Mouse (Mus musculus): ENCODE data around the gene Kcnma1.

Gene Kcnma1

DNA sequence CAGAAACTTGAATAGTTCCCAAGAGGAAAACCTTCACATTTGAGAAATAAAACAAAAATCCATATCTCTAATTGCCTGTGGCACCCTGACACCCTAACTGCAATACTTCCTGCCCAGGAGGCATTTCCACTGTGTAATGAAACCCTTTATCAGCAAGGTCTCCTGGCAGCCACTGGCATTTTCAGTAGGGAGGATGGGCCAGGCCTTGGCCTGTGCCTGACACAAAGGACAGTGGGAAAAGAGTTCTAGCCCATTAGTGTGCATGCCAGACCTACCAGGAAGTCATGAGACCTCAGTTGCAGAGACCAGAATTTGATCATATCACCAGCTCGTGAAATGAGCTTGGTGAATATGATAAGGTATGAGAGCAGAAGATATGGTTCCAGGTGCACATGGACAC lies 488.4 kb downstream of the Kcnma1 start:
- no peak for DNase-seq (ENCODE audit: low spot score)

DNA sequence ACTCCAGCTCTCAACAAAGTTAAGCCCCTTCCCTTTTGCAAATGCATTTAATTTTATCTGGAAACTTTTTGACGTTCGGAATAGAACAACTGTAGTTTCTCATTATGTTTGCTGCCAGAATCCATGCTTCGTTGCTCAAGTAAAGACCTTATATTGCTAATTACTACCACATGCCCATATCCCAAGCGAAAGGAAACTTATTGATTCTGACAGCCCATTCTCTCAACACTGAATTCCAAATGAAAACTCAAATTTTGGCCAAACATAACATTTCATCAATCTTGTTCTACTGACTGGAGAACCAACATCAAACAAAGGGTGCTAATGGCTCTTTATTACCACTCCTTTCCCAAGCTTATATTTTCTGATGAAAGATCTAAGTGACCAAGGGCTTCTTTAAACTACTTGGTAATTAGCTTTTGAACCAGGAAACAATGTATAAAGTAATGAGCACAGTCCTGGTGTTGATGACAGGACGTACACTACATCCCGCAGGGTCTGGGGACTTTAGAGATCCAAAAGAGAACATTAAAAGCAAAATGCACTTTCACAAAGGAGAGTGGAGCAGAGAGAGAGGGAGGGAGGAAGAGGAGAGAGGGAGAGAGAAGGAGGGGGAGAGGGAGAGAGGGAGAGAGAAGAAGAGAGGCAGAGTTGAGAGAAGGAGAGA lies 490.3 kb downstream of the Kcnma1 start:
- DNase-seq (ENCODE audit: low spot score): no peak

DNA sequence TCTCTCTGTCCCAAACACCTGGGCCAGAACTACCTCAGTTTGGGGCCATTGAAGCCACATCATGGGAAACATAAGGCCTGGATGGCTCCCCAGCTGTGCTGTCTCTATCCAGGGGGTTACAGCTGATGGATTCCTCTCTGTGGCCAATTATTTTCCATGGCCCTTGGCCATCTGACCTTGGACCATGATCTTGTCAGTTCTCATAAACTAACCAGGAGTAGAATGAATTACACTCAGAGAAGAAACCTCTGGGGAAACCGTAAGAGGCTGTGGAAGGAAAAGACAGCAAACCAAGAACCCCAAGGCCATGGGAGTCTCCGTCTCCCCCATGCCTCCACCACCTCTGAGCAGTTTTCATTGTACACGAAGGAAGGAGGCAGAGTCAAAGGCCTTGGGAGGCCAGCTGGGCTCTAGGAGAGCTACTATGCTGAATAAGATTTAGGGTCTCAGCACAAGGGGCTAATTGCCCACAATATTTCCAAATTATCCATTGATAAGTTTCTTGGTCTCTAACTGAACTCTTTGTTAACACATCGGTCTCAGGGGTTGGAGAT lies 491.6 kb downstream of the Kcnma1 start:
- no peak for DNase-seq (ENCODE audit: low spot score)

DNA sequence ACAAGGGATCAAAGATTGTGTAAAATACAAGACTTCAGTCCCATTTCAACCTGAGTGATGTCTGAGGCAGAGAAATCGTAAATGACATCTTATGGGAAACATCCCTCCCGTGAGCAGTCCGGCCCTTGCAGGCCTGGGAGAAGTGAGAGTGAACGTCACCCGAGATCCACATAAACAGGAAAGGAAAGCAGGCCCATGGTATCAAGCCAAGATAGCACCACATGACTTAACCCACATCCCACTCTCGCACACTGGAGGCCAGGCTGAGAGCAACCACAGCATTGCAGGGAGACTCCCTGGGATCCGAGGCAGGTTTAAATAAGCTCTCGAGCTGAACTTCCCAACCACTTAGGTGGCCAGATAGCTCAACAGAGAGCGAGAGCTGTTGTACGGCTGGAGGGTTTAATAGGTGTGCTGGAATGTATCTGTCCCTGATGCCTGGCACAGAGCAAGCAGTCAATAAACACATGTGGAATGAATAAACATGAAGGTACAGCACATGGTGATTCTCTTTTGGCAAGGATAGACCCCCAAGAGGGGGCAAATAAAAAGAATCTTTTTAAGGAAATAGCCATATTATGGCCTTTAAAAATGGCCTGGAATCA lies 493.1 kb downstream of the Kcnma1 start:
- DNase-seq (ENCODE audit: low spot score): no peak

DNA sequence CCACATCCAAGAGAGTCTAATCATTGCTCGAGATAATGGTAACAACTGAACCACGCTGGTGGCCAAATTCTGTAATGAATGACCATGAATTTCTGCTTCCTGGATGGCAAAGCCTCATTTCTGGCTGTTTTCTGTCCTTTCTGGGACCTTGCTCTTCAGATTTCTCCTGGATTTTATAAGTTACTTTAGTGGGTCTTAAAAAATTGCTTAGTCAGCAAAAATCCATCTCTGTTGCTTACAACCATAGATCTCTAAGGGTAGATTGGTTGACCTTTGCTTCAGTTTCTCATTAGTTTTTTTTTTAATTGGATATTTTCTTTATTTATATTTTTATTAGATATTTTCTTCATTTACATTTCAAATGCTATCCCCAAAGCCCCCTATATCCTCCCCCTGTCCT lies 496.9 kb downstream of the Kcnma1 start:
- no peak for DNase-seq (ENCODE audit: low spot score)

DNA sequence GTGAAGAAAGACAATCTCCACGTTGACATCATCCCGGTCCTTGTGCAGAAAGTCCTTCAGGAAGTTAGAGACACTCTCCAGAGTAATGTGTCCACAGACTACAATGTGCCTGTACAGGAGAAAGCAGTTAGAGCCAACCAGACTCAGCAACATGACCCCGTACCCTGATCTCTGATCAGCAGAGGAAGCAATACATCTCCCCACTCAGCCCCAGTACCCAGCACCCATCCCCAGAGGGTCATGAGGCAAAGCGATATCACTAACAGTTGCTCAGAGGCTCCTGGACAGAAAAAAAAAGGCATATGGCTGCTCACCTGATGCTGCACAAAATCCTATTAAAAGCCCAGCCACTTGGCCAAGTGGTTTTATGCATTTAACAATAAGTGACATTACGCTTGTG lies 504.5 kb downstream of the Kcnma1 start:
- DNase-seq (ENCODE audit: low spot score): no peak

DNA sequence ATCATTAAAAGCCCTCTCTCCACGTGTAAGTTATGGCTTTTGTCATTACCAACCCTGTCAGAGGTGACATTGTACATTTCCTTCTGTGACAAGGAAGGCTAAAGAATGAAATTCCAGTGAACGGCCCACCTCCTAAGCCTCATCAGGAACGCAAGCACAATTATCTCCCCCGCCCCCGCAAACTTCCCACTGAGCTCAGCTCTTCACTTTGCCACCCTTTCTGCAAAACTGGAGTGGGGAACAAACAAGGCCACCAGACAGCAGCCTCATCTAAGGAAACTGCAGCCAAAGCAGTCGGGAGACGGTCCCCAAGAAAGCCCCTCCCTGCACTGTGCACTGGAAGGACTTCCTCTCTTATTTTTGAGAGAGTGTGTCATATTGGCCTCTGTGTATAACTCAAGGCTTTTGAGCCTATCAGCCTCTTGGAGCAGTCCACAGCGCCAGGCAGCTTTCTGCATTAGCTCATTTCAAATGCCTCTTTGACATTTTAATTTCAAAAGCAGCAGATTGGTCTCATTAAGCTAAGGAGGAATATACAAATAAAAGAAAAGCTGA lies 512.0 kb downstream of the Kcnma1 start:
- peak; percentile 6 for DNase-seq (ENCODE audit: low spot score)

DNA sequence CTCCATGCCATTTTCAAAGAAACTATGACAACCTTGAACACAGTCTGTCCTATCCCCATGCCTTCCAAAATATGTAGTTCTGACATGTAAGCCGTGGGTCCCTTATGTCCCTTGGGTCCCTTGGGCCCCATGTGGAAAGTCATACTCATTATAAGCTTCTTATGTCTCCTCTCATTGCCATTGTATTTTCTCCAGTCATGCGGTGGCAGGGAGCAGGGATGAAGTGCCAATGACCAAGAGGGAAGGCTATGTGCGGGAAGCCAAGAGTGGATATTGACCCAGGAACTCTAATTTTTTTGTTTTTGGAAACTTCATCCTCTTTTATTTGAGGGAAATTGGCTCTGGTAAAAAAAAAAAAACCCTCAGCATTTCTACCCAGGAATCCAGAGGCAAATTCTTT lies 517.5 kb downstream of the Kcnma1 start:
- no peak for DNase-seq (ENCODE audit: low spot score)

DNA sequence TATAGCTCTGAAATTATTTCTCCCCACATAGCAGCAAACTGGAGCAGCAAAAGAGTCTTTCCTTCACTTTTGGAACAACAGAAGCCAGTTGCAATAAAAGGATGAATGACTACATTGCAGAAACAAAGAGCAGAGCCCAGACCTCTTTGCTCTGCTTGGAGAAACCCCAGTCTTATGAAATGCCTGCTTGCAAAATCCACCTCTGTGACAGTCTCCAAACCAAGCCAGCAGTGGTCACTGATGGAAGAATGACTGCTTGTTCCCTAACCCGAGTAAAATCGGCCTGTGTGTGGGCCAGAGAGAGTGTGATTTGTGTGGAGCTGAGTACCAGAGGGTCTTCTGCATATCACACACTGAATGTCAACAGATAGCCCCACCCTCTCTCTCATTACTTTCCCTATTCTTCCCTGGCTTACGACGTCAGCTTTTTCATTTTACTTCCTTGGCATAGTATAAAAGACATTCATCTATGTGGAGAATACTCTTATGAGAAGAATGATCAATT lies 518.0 kb downstream of the Kcnma1 start:
- DNase-seq (ENCODE audit: low spot score): no peak

DNA sequence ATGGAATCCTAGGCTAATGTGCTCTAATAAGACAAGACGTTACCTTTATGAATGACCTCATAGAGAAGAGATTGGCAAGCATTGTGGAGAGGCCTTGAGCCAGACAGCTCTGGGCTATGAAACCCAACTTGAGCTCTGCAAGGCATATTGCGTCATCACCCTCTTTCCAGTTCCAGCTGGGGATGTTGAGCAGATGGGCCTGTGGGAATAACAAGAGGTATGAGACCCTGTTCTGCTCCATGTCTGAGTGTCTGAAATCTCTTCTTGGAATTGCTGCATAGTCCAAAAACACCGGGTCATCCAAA lies 519.8 kb downstream of the Kcnma1 start:
- DNase-seq (ENCODE audit: low spot score): peak; percentile 8

DNA sequence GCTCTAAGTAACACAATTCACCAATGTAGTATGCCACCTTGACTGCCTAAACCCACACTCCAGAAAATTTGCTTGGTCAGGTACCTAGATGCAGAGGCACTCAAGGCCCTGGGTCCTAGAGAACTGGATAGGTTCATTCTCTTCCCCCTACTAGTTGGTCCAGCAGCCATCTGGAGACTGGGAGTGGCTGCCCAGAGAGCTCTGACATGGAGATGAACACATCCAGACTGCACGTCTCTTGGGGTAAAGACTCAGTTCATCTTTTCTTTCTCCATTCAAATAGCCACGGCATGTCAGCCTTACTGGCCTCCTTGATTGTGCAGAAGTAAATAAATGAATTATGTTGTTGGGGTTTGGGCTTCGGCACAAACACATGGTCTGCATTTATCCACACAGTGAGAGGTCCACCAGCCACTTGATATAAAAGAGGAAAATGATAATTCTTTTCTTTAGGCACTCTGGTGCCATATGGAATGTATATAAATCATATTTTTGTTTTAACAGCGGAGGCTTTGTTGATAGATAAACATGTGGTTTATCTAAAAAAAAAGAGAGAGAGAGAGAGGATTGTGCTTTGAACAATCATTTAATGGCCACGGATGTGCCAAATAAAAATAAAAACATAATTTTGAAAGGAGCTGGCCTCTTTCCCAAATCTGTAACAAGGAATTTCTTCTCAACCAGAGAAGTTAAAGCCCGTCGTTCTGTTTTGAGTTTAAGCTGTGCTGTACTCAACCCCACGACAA lies 520.4 kb downstream of the Kcnma1 start:
- DNase-seq (ENCODE audit: low spot score): no peak

DNA sequence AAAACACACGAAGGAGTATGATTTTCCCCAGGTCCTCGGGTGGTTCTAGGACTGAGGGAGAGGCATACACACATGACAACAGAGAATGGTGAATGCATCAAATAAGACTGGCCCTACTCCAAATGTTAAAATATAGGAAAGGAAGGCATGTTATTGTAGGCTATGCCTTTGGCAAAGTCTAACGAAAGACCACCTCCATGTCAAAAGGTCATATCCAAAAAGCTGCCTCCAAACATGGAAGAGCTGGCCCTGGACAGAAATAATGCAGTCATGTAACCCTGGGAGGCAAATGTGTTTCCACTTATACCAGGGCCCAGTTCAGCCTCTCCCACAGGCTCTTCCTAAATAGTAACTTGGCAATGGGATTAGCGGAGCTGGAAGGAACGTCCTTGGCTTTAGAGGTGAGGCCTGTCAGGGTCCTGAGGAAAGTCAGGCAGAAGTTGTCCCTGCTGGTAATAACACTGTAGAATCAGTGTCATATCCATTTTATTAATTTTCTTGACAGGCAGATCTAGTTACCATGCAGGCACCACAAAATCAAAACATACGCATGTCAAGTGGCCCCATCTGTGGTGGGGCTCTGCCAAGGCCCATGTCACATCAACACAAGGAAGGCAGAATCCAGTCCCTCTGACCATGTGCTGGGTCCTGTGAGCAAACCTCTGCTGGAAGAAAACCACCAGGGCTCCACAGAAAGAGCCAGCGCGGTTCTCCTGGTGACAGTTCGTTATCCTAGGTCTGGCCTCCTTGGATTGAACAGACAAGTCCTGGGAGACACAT lies 521.5 kb downstream of the Kcnma1 start:
- no peak for DNase-seq (ENCODE audit: low spot score)

DNA sequence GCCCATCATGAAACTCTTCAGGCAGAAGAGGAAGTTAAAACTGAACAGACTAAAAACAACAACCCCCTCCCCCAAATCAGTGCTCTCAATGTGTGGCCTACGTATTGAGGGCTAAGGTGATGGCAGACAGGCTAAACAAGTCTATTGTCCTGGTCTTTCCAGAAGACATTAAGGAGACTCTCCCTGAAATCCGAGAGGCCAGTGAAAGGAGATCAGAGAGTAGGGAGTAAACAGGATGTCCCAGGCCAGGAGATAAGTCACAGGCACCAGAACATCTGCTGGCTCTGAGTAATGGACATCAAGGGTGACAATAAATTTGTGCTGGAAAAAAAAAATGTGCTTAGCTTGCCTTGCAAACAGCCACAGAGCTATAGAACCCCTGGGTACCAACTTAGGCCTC lies 522.9 kb downstream of the Kcnma1 start:
- DNase-seq (ENCODE audit: low spot score): no peak

DNA sequence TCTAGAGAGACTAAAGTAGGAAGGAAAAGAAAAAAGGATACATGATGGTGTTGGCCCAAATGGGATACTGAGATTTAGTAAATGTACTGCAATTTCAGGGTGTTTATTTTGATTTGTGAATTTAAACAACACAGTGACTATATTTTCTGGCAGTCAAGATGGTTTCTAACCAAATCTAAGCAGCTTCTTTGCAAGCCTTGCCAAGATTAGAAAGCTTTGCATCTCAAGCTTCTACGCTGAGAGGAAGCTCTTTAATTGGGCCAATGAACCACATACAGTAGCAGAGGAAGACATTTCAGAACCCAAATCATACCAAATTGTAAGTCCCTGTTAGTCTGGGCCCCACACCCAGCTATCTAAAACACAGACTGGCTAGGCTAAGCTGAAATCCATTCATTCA lies 527.6 kb downstream of the Kcnma1 start:
- DNase-seq (ENCODE audit: low spot score): no peak

DNA sequence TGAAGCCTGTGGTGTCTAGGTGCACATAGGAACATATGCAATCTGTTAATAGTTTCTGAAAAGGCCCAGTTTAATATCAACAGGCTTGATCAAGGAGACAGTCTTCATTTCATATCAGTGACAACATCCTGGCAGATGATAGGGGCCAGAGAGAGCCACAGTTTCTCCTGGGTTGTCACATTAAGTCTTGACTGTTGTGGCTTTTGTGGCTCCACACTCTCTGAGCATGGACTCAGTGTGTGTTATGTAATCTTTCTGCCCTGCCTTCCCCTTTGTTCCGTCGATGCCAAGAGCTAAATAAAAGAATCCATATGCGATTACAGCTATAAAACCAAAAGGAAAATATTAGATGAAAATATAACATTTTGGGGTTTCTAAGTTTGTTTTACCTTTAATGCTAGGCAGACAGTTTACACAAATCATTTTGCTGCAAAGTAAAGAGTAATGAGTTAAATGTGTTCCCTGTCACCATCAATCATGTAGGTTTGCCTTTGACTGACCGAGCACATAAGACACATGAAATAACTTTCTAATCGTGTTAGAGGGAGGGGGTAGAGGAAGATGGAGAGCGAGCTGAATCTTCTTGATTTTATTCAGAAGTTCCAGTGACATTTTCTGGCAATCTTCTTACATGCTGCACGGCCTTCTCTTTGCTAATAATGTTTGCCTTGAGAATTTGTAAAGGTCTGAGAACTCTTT lies 528.3 kb downstream of the Kcnma1 start:
- DNase-seq (ENCODE audit: low spot score): no peak

DNA sequence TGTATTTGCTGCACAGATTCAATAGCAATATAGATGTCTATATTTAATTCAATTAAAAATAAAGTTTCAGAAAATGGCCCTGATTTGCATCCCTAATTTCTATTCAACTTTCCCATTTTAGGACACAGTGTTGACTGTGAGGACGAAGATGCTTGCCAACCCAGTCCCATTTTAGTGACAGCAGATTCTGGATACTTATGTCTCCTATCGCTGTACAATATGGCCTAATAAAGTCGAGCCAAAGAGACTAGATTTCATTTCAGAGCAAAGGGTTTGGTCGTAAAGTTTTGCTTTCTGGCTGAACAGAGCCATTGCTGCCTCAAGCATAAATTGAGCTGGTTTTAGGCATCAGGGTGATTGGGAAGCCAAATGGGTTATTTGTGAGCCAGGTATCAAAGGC lies 539.2 kb downstream of the Kcnma1 start:
- DNase-seq (ENCODE audit: low spot score): no peak

DNA sequence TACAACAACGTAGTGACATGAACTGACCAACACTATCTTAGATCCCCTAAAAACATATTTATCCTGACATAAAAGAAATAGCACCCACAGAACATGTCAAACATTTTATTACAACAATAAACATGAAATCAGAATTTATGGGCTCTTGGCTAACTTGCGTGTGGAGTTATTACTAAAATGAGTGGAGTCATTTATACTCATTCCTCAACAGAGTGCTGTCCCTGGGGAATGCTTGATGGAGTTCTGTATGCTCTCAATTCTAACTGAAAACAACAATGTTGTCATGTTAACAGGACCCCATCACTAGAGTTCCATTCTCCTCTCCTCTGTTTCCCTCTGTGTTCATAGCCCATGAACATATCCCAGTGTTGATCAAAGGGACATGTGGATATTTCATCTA lies 544.2 kb downstream of the Kcnma1 start:
- no peak for DNase-seq (ENCODE audit: low spot score)

DNA sequence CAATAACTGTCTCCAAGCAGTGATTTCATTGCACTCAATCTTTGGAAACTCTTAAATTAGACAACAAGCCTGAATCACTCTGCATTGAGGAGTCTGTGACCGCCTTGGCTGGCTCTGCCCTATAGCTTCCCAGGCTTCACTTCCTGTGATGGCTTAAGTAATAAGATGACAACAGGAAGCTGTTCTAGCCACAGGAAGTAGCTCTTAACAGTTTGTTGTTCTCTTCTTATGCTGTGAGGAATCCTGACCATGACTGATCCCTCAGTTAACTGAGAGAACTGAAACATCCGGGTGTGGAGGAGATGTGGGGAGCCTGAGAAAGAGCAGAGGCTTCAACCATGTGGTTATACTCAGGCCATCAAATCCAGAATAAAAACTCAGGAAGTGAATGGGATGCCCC lies 549.2 kb downstream of the Kcnma1 start:
- no peak for DNase-seq (ENCODE audit: low spot score)

DNA sequence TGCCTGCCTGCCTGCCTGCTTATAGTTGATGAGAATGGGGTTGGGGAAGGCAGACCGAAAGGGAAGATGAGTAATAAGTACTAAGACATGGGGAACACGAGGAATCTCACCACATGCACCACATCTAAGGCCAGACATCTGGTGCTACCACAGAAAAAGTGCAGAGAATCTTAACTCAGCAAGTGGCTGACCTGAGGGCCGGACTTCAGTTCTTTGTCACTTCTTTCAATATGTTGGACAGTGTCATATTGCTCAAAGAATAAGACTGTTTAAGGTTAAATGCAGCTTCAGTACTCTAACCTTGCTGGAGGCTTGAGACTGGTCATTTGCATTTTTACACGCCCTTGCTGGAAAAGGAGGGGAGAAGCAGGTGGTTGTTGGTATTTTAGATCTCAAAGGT lies 555.7 kb downstream of the Kcnma1 start:
- DNase-seq (ENCODE audit: low spot score): no peak

DNA sequence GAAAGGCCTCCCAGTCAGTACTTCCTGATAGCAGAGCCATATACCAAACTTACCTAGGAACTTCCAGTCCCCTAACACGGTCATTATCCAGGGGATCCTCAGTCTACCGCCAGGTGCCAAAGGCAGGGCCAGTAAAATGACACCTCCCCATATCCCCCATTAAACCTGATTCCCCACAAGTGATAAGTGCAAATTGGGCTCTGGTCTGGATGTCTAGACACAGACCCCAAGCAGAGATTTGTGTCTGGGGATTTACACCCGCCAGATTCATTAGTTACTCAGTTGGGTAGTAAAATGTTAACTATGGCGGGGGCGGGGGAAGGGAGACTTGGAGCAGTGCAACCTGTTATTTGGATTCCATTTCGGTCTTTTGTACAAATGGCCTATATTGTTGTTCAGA lies 562.6 kb downstream of the Kcnma1 start:
- no peak for DNase-seq (ENCODE audit: low spot score)

DNA sequence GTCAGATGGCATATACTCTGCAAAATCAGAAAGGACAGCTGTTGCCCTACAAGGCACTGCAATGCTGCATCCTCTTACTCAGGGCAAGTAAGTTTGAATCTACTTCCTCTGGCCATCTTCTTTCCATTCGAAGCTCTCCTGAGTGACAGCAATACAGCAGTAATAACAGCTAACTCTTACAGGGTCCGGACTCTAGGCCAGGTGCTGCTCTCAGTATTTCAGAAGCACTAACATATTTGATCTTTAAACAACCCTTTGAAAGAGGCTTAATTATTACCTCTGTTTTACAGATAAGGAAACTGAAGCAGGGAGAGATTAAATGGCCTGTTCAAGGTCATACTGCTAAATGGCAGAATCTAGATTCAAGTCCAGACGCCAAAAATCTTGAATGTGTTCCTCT lies 576.8 kb downstream of the Kcnma1 start:
- DNase-seq (ENCODE audit: low spot score): no peak

DNA sequence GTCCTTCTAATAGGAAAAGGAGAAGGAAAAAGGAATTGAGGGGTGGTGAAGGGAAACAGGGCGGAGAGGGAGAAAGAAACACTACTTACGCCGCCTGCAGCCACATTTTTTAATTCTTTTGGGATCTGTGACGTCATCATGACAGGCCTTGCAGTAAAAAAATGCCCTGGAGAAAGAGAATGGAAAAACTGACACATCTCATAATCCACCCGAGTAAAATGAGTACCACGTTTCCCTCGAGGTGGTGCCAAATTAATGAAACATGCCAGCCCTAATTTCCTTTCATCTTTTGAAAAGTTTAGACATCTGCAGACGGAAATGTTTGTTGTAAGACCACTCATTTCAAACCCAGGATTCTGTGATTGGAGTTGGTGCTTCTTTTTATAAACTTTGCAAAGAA lies 578.4 kb downstream of the Kcnma1 start:
- no peak for DNase-seq (ENCODE audit: low spot score)

All from ovary, postnatal 36 days (tissue).